Mouse (Mus musculus) lung, postnatal 10 days (tissue): ENCODE results near the gene Atp6v0c.

Source experiments
- DNase-seq: peaks from one replicate; pipeline ENCODE4 v3.0.0; 2021

The Atp6v0c gene

GRCm38 (mm10) chr17:24197032-24197824 lies 27.7 kb upstream of the Atp6v0c start:
- no peak for DNase-seq

GRCm38 (mm10) chr17:24195349-24195748 lies 25.8 kb upstream of the Atp6v0c start:
- DNase-seq: no peak

GRCm38 (mm10) chr17:24193769-24194168 lies 24.3 kb upstream of the Atp6v0c start:
- DNase-seq: no peak

GRCm38 (mm10) chr17:24193268-24193667 lies 23.8 kb upstream of the Atp6v0c start:
- no peak for DNase-seq

GRCm38 (mm10) chr17:24192848-24193247 lies 23.3 kb upstream of the Atp6v0c start:
- DNase-seq: no peak

GRCm38 (mm10) chr17:24191481-24191880 lies 22.0 kb upstream of the Atp6v0c start:
- no peak for DNase-seq

- DNase-seq: no peak
Measured at GRCm38 (mm10) chr17:24190934-24191333, 21.4 kb upstream of the Atp6v0c start.

- DNase-seq: no peak
Measured at GRCm38 (mm10) chr17:24174259-24174658, 4.8 kb upstream of the Atp6v0c start.

- peak; percentile 81 for DNase-seq
Measured at GRCm38 (mm10) chr17:24173423-24173822, 3.9 kb upstream of the Atp6v0c start.

GRCm38 (mm10) chr17:24171738-24172137 lies 2.2 kb upstream of the Atp6v0c start:
- no peak for DNase-seq

GRCm38 (mm10) chr17:24170729-24171128 lies 1.2 kb upstream of the Atp6v0c start:
- DNase-seq: no peak

GRCm38 (mm10) chr17:24170125-24170524 lies 623 bp upstream of the Atp6v0c start:
- DNase-seq: no peak

- peak; percentile 72 for DNase-seq
Measured at GRCm38 (mm10) chr17:24168590-24169277, 768 bp downstream of the Atp6v0c start.

GRCm38 (mm10) chr17:24167891-24168505 lies 1.5 kb downstream of the Atp6v0c start:
- DNase-seq: no peak

GRCm38 (mm10) chr17:24167120-24167519 lies 2.4 kb downstream of the Atp6v0c start:
- DNase-seq: no peak

- DNase-seq: peak; percentile 23
Measured at GRCm38 (mm10) chr17:24164566-24165259, 4.8 kb downstream of the Atp6v0c start.

GRCm38 (mm10) chr17:24163176-24163962 lies 6.1 kb downstream of the Atp6v0c start, which contains the start of gene Amdhd2:
TSS of gene Amdhd2 (minus strand) at chr17:24163766.
- DNase-seq: peak; percentile 98

- DNase-seq: peak; percentile 65
Measured at GRCm38 (mm10) chr17:24162584-24163175, 6.8 kb downstream of the Atp6v0c start.

- peak; percentile 32 for DNase-seq
Measured at GRCm38 (mm10) chr17:24161466-24161865, 8.0 kb downstream of the Atp6v0c start.

GRCm38 (mm10) chr17:24157526-24157925 lies 12.0 kb downstream of the Atp6v0c start:
- no peak for DNase-seq

- DNase-seq: no peak
Measured at GRCm38 (mm10) chr17:24157121-24157520, 12.4 kb downstream of the Atp6v0c start.

- DNase-seq: no peak
Measured at GRCm38 (mm10) chr17:24156394-24156793, 13.1 kb downstream of the Atp6v0c start.
